Mouse (Mus musculus) spleen, postnatal 36 days (tissue): ENCODE results near the gene 9130230L23Rik.
"Not testable (repeated sequence)": the region's sequence is repeated elsewhere in the genome, so short reads cannot be mapped to it uniquely, and the experiment has no call there.

Source experiments
- DNase-seq, 2 experiments: peaks; one replicate each; pipeline ENCODE4 v3.0.0; 2022; ENCODE audit warnings: low spot score in 2 of 2, mixed read lengths in 1 of 2

Gene 9130230L23Rik

DNA sequence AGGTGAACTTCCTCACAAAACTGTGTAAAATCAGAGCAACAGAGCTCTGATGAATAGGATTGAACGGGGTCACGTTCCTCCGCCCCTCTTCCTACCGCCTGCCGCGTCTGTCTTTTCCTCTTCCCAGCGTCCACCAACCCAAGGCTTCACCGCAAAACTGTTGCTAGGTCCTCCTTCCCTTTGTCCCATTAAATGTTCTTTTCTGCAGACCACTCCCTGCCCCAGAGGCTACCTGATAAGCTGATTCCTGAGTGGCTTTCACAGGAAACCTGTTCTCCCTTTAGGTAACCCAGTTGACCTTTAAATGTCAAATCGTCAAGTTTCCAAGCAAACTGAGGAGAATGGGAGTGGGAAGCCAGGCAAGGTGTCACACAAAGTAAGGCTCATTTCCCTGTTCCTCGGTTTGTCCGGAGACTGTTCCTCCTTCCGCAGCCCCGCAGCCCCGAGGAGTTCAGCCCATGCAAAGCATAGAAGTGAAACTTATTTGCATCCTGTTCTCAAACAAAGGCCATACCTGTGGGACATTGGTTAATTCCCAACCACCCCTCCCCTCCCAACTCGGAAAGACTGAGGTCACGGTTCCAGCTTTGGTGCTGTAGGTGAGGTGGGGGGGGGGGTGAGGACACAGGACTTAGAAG is 1.1 kb upstream of the 9130230L23Rik start:
- no peak for DNase-seq

GRCm38 (mm10) chr5:66001232-66001631 is 2.9 kb downstream of the 9130230L23Rik start:
- no peak for DNase-seq

DNA sequence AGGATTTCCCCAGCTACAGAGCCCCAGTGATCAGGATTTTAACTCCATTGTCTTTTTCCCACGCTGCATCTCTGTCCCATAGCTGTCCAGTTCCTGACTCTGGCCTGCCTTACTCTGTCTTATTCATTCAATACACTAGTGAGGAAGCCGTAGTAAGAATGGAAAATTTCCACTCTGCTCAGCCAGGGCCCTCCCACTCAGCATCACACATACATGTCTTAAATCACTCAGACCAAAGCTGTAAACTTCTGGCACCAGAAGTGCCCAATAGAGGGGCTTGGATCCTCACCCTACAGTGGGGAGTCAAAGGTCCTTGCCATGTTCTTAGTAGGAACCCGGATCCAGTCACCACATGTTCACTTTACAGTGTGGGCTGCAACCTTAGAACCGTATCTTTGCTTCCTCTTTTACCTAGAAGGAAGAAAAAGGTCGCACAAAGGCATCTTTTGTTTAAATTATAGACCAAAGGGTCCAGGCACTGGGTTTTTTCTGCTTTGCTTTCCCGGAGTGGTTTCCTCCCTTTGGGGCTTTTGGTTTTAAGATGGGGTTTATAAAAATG is 3.4 kb downstream of the 9130230L23Rik start:
- no peak for DNase-seq

DNA sequence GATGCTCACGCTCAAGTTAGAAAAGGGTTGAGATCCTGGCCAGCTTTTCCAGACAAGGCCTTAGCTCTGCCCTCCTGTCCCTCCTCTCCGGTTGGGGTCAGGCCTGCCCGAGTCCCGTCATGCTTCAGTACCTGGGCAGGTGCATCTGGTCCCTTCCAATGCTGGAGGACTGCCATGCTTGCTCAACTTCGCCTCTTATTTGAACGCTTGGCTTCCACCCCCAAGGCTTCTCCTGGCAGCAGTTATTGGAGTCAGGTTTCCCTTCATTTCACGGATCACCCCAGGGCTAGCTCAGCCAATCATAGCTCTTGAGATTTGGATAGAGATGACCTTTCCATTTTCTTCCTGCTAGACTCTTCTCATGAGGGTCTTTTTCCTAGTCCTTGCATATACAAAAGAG is 4.0 kb downstream of the 9130230L23Rik start:
- no peak for DNase-seq

- DNase-seq: no peak
Measured at GRCm38 (mm10) chr5:65999106-65999505, 5.0 kb downstream of the 9130230L23Rik start.

- DNase-seq: no peak
Measured at GRCm38 (mm10) chr5:65997813-65998212, 6.3 kb downstream of the 9130230L23Rik start.

DNA sequence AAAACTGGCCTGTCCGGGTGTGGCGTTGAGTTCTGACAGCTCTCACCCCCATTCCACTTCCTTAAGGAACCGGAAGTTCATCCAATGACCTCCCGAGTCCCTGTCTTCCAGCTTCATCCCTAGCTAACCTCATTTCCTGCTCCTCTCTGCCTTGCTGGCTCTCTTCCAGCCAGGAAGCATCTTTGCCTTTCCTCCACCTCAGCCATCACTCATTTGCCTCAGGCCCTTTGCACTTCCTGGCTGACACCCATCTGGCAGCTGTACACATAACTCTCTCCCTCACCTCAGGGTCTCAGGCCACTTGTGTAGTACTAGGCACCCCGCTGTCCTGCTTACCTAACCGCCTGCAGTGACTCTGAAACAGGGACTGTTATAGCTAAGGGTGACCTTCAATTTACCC is 9.4 kb downstream of the 9130230L23Rik start:
- DNase-seq: no peak

DNA sequence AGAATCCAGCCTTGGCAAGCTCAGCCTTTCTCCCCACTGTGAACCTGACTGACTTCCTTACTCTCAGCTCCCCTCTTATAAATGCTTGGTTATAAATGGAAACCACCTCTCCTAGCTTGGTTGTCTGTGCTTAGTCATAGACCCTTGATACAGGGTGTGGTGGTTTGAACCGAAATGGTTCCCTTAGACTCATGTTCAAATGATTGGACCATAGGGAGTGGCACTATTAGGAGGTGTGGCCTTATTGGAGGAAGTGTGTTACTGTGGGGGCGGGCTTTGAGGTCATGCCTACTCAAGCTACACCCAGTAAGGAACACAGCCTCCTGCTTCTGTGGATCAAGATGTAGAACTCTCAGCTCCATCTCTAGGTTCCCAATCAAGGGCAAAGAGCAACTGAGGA is 12.9 kb downstream of the 9130230L23Rik start:
- peak in 1 of 2 experiments; percentile 31 for DNase-seq

DNA sequence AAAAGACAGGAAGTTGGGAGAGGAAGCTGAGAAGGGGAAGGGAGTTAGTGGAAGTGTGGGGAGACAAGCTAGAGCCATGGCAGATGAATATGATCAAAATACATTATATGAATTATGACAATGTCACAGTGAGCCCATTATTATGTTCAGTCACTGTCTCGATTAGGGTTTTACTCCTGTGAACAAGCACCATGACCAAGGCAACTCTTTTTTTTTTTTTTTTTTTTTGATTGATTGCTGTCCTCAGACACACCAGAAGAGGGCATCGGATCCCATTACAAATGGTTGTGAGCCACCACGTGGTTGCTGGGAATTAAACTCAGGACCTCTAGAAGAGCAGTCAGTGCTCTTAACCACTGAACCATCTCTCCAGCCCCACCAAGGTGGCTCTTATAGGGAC is 17.1 kb downstream of the 9130230L23Rik start:
- DNase-seq: not testable (repeated sequence)

DNA sequence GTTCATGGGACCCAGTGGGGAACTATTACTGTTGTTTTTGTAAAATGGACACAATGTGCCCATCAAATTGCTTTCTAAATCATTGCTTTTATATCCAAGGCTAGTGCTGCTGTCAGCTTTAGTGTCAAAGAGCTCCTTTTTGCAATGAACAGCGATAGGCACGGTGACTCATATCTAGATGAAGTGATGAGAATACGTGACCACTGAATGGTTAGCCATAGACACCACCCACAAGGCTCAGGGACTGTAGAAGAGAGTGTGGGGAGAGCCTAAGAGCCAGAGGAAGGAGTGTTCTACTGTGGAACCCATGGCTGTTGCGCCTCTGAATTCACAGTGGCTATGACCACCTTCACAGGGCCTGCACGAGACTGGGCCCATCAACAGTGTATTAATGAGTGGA is 17.7 kb downstream of the 9130230L23Rik start:
- no peak for DNase-seq

- DNase-seq: no peak
Measured at GRCm38 (mm10) chr5:65975731-65976130, 28.4 kb downstream of the 9130230L23Rik start.

- DNase-seq: no peak
Measured at GRCm38 (mm10) chr5:65973189-65973588, 30.9 kb downstream of the 9130230L23Rik start.

- DNase-seq: no peak
Measured at GRCm38 (mm10) chr5:65968004-65968403, 36.1 kb downstream of the 9130230L23Rik start.

DNA sequence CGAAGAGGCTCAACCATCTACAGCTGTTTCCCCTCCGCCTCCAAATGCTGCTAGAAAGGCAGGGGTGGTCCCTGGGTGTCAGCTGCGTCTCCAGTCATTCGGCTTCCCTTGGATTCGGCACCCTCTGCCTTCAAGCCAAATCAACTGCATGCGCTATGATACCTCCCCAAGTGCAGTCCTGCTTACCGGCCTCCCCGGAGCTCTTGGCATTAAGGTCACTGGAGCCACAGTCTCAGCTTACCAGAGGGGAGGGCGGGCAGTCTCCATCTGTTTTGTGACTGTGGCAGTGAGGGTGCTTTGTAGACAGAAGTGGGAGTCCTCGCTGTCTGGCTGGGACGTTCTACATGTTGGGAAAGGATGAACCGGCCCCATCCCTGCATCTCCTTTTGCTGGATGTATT is 37.0 kb downstream of the 9130230L23Rik start:
- no peak for DNase-seq

GRCm38 (mm10) chr5:65965771-65966279 is 38.3 kb downstream of the 9130230L23Rik start:
- no peak for DNase-seq

GRCm38 (mm10) chr5:65963291-65963690 is 40.8 kb downstream of the 9130230L23Rik start:
- no peak for DNase-seq

DNA sequence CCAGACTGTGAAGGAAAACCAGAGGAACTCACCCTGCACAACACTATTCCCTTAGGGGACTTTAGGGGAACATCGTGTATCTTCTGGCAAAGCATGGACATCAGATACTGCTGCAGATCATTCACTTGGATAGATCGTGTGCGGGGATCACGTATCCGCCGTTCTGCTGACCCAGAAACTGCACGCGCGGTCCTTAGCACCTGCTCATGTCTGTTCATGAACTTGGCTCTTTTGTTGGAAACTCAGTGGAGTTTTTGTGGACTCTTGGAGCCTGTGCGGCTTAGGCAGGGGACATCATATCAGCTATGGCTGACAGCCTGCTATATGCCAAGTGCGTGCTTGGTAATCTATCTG is 43.5 kb downstream of the 9130230L23Rik start:
- DNase-seq: no peak

DNA sequence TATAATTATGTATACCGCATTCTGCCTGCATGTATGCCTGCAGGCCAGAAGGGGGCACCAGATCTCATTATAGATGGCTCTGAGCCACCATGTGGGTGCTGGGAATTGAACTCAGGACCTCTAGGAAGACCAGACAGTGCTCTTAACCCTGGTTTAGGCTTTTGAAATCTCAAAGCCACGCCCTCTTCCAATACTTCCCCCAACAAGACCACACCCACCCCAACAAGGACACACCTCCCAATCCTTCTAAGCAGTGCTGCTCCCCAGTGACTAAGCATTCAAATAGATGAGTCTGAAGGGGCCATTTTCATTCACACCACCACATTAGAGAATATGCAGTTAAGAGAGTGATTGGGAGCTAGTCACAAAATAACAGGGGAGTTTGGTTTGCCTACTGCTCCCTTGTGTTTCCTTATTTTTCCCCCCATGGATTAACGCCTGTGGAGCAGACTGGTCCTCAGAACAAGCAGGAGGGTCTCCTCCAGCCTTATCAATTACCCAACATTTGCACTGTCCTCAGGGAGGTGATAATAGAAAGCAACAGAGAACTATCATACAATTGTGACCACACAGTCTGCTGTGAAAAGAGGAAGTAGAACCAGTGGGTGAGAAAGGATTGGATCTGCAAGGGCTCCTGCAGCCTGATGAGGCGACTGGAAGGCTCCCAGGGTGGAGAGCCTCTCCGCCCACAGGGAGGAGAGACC is 44.0 kb downstream of the 9130230L23Rik start:
- peak; percentile 13 to 32 for DNase-seq

GRCm38 (mm10) chr5:65958597-65958996 is 45.5 kb downstream of the 9130230L23Rik start:
- DNase-seq: peak; percentile 31 to 47

GRCm38 (mm10) chr5:65956144-65957008 is 47.7 kb downstream of the 9130230L23Rik start:
- no peak for DNase-seq

GRCm38 (mm10) chr5:65955343-65956143 is 48.5 kb downstream of the 9130230L23Rik start:
- DNase-seq: peak; percentile 85 to 89
